Mouse (Mus musculus): ENCODE data around the gene Glrx5. TPM values are rescaled to one million over a fixed set of nuclear protein-coding genes. Genes with fewer than 3 reads are reported as not detected.

Glrx5 gene
- total and polyA plus RNA-seq, 3 experiments: 38.5 to 112 (median 79.5) TPM

DNA sequence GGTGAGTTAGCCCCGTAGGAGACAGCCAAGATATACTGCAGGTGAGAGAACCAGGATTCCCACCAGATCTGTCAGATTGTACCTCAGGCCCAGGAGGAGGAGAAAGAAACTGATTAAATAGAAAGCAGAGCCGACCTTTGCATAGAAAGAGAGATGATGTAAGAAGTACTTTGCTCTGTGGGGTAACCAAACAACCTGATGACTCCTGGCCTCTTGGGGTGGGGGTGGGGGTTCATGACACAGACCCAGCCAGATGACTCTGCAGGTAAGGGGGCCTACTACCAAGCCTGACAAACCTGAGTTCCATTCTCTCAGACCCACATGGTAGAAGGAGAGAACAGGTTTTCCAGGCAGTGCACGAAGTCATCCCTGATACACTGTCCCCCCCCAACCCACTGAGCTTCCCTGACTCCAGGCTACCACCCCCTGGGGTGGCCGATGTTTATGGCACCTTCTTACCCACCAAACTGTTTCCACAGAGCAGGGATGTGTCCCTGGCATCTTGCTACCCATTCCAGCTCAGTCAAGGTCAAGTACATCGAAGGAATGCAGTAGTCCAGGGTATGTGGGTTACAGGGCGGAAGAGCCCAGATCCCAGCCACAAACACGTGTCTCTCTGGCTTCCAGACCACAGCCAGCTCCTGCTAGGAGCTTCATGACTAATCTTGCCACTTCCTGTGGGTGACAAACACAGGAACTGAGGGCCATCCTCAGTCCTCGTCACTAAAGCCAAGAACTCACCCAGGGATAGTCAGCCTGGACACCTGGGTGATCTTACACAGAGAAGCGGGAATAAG is 31.8 kb upstream of the Glrx5 start (continued):
- 0 out of 2 replicates have a peak, but pooled peaks have one; percentile 40 for TF ChIP-seq CHD1 (IDR thresholded peaks at IDR 0.05; ENCODE audit: low read depth, low read length)

DNA sequence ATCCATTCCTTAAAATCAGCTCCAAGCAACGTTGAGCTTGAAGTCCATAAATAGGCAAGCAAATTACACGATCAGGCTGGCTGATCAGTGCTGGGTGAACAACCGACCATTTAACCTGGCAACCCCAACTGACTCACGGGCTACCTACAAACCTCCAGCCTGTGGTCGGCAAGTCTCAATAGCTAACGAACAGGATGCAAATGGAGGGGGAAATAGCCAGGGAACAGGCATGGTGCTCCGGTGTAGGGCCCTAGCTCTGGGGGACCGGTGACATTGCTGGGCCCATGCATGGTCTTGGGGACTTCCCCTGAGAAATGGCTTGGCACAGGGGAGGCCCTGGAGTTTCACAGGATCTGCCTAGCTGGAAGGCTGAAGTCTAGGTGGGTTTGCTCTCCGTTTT is 31.2 kb upstream of the Glrx5 start:
- Histone ChIP-seq H3K79me2 (replicated peaks; ENCODE audit: control insufficient read depth, extremely low read depth, insufficient read depth, poor library complexity, severe bottlenecking) (peaks cover 31% of the 10 kb centered on the region), H3K4me1 (ENCODE audit: control insufficient read depth in 1 of 2, insufficient read depth in 2 of 2) (peaks cover 62 to 92% of the 10 kb centered on the region in 2 experiments), H3K9me3 (replicated peaks; ENCODE audit: low read length) (peaks cover 2% of the 10 kb centered on the region), H3K4me2 (ENCODE audit: insufficient read depth, low read depth, poor library complexity, severe bottlenecking) (peak overlapping the region; percentile 70; the same call in 1 of the 2 replicates), H3K9ac (ENCODE audit: insufficient read depth, low read depth) (peak overlapping the region; percentile 21), H3K27me3 (replicated peaks) (no peaks in the 10 kb centered on the region), H3K36me3 (replicated peaks in 1 of 2; ENCODE audit: control insufficient read depth in 1 of 2, insufficient read depth in 1 of 2, low read length in 1 of 2) (peaks cover 0 to 10% of the 10 kb centered on the region in 2 experiments), H3K27ac (ENCODE audit: insufficient read depth, low read depth) (peak overlapping the region; percentile 86), H3K4me3 (replicated peaks in 1 of 3; ENCODE audit: low read depth in 2 of 3, low read length in 2 of 3, poor library complexity in 1 of 3) (no peak overlapping the region)
- no peak for TF ChIP-seq ZC3H11A (IDR thresholded peaks at IDR 0.05; ENCODE audit: low read depth, low read length)
- peak; percentile 10; the same call in 1 of the 2 replicates for TF ChIP-seq IRF4 (IDR thresholded peaks at IDR 0.05; ENCODE audit: low read depth, low read length)
- 0 out of 2 replicates have a peak, but pooled peaks have one; percentile 11 for TF ChIP-seq MYC (IDR thresholded peaks at IDR 0.05; ENCODE audit: low read depth, low read length)
- no peak for TF ChIP-seq JUN (IDR thresholded peaks at IDR 0.05; ENCODE audit: insufficient read depth, low read depth, low read length)
- peak; percentile 31; the same call in 1 of the 2 replicates for TF ChIP-seq MAZ (IDR thresholded peaks at IDR 0.05; ENCODE audit: low read depth, low read length)
- TF ChIP-seq POLR2A (IDR thresholded peaks at IDR 0.05; ENCODE audit: low read depth, low read length): 0 out of 2 replicates have a peak, but pooled peaks have one; percentile 29
- no peak for TF ChIP-seq USF2 (conservative IDR thresholded peaks at IDR 0.05; ENCODE audit: low read depth, low read length)
- TF ChIP-seq SIN3A (IDR thresholded peaks at IDR 0.05; ENCODE audit: low read length): peak; percentile 64; the same call in 1 of the 2 replicates
- TF ChIP-seq MXI1 (IDR thresholded peaks at IDR 0.05; ENCODE audit: low read depth, low read length): peak; percentile 68
- no peak for TF ChIP-seq MEF2A (IDR thresholded peaks at IDR 0.05; ENCODE audit: borderline replicate concordance, low read depth, low read length)
- TF ChIP-seq ZNF384 (IDR thresholded peaks at IDR 0.05; ENCODE audit: low read depth, low read length): no peak
- in situ Hi-C loops (cut with MboI; ENCODE audit: low pct_ligation_motif_present, low pct_unique_long_range_greater_than_20kb, low sequenced_read_pairs) (loop anchor here (10.0 kb wide), 1 partner anchor 47 kb away; no protein-coding TSS in a partner anchor), dilution Hi-C loops (cut with MboI; ENCODE audit: extremely low pct_ligation_motif_present, extremely low pct_unique_long_range_greater_than_20kb, low sequenced_read_pairs) (no loop called here)
- no peak for DNase-seq (ENCODE audit: extremely low read depth)

- peak overlapping the region; percentile 86 for H3K27ac ChIP-seq (ENCODE audit: insufficient read depth, low read depth)
- H3K27me3 ChIP-seq (replicated peaks): no peaks in the 10 kb centered on the region
- peaks cover 65 to 91% of the 10 kb centered on the region in 2 experiments for H3K4me1 ChIP-seq (ENCODE audit: control insufficient read depth in 1 of 2, insufficient read depth in 2 of 2)
- H3K79me2 ChIP-seq (replicated peaks; ENCODE audit: control insufficient read depth, extremely low read depth, insufficient read depth, poor library complexity, severe bottlenecking): peaks cover 34% of the 10 kb centered on the region
- in situ Hi-C loops (cut with MboI; ENCODE audit: low pct_ligation_motif_present, low pct_unique_long_range_greater_than_20kb, low sequenced_read_pairs): loop anchor here (10.0 kb wide), 1 partner anchor 48 kb away; no protein-coding TSS in a partner anchor
- dilution Hi-C loops (cut with MboI; ENCODE audit: extremely low pct_ligation_motif_present, extremely low pct_unique_long_range_greater_than_20kb, low sequenced_read_pairs): no loop called here
- TF ChIP-seq SIN3A (IDR thresholded peaks at IDR 0.05; ENCODE audit: low read length) (peak; percentile 37), SMC3 (IDR thresholded peaks at IDR 0.05; ENCODE audit: low read depth, low read length) (peak; percentile 53), ZNF384 (IDR thresholded peaks at IDR 0.05; ENCODE audit: low read depth, low read length) (no peak), CTCF (conservative IDR thresholded peaks at IDR 0.05 in 1 of 2, IDR thresholded peaks at IDR 0.05 in 1 of 2; ENCODE audit: low read depth in 2 of 2, low read length in 2 of 2) (peak in 1 of 2 experiments; percentile 60; a peak in 2 of 4 replicates), RAD21 (IDR thresholded peaks at IDR 0.05; ENCODE audit: low read depth, low read length) (peak; percentile 32)
- no peak overlapping the region for H3K4me3 ChIP-seq (replicated peaks in 1 of 3; ENCODE audit: low read depth in 2 of 3, low read length in 2 of 3, poor library complexity in 1 of 3)
- DNase-seq (ENCODE audit: extremely low read depth): no peak
- no peaks in the 10 kb centered on the region for H3K9me3 ChIP-seq (replicated peaks; ENCODE audit: low read length)
- 0 out of 2 replicates have a peak overlapping the region, but pooled peaks have one; percentile 53 for H3K9ac ChIP-seq (ENCODE audit: insufficient read depth, low read depth)
- H3K36me3 ChIP-seq (replicated peaks in 1 of 2; ENCODE audit: control insufficient read depth in 1 of 2, insufficient read depth in 1 of 2, low read length in 1 of 2): peaks cover 0 to 20% of the 10 kb centered on the region in 2 experiments
- peak overlapping the region; percentile 39 for H3K4me2 ChIP-seq (ENCODE audit: insufficient read depth, low read depth, poor library complexity, severe bottlenecking)
Observed at GRCm38 (mm10) chr12:105002340-105003132, 30.0 kb upstream of the Glrx5 start.

All from CH12.LX (cell line).